Comparison of ENCODE assay signal across 8 mouse cellular contexts in the genomic region with DNA sequence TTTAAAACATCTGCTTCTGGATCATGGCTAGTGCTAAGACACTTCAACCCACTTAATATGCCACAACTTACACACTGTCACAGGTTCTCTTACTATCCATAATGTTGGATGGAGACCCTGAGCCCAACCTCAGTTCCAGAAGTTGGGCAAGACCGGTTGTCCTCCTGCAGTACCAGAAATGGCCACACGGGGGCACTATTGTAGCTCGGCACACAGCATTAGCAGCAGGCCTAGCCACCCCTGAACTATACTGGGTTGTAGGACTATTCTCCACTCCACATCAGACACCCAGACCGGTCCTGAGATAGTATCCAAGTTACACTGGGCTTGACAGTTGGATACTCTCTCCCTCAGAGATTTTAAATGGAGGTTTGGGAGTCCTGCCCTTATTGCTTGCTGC. TPM values are rescaled to one million over a fixed set of nuclear protein-coding genes. Genes with fewer than 3 reads are reported as not detected.
DNase-seq lines count a peak whose midpoint lies in the region; ATAC-seq lines count a peak whose summit lies in the region.

No protein-coding gene starts in this region.

- H3K4me1 ChIP-seq in forebrain, embryonic 10.5 days = peaks cover 32% of the 10 kb centered on the region
- peaks cover 9% of the 10 kb centered on the region; the same call in 1 of the 2 replicates for H3K4me1 ChIP-seq in heart, embryonic 16.5 days (ENCODE audit: control insufficient read depth, insufficient read depth, low read length)
- H3K4me1 ChIP-seq in liver, embryonic 12.5 days = 0 out of 2 replicates have a peak, but pooled peaks cover 5% of the 10 kb centered on the region
- peaks cover 11% of the 10 kb centered on the region for H3K4me1 ChIP-seq in neural tube, embryonic 11.5 days (ENCODE audit: control insufficient read depth, insufficient read depth, low read length)
- peaks cover 18% of the 10 kb centered on the region for H3K4me1 ChIP-seq in stomach, embryonic 15.5 days

- ATAC-seq in CD4-positive, CD25-positive, alpha-beta regulatory T cell, adult 4 months = peak; percentile 53
- ATAC-seq in heart, embryonic 16.5 days (replicated peaks; ENCODE audit: extremely low read depth, insufficient read depth, low FRiP score) = peak; percentile 37; the same call in 1 of the 2 replicates
- ATAC-seq in liver, embryonic 12.5 days = 0 out of 2 replicates have a peak, but pooled peaks have one; percentile 46
- peak; percentile 56; the same call in 1 of the 2 replicates for ATAC-seq in neural tube, embryonic 11.5 days (ENCODE audit: insufficient read depth, low FRiP score, low TSS enrichment)
- peak; percentile 48 for ATAC-seq in stomach, embryonic 15.5 days (ENCODE audit: insufficient read depth, low FRiP score, low read depth)

- no peak overlapping the region for H3K27ac ChIP-seq in forebrain, embryonic 10.5 days
- H3K27ac ChIP-seq in heart, embryonic 16.5 days (ENCODE audit: low read length) = no peak overlapping the region
- no peak overlapping the region for H3K27ac ChIP-seq in liver, embryonic 12.5 days
- H3K27ac ChIP-seq in neural tube, embryonic 11.5 days (ENCODE audit: low read depth, low read length) = no peak overlapping the region
- H3K27ac ChIP-seq in stomach, embryonic 15.5 days = 0 out of 2 replicates have a peak overlapping the region, but pooled peaks have one; percentile 26

- H3K4me3 ChIP-seq in forebrain, embryonic 10.5 days = no peak overlapping the region
- H3K4me3 ChIP-seq in heart, embryonic 16.5 days (ENCODE audit: low read length) = no peak overlapping the region
- no peak overlapping the region for H3K4me3 ChIP-seq in liver, embryonic 12.5 days
- no peak overlapping the region for H3K4me3 ChIP-seq in neural tube, embryonic 11.5 days (ENCODE audit: low read depth, low read length)
- no peak overlapping the region for H3K4me3 ChIP-seq in stomach, embryonic 15.5 days (replicated peaks)

- no peak overlapping the region for H3K4me2 ChIP-seq in heart, embryonic 16.5 days (ENCODE audit: low read depth, low read length)
- H3K4me2 ChIP-seq in liver, embryonic 12.5 days = no peak overlapping the region
- H3K4me2 ChIP-seq in neural tube, embryonic 11.5 days (ENCODE audit: low read depth) = no peak overlapping the region
- no peak overlapping the region for H3K4me2 ChIP-seq in stomach, embryonic 15.5 days

- no peaks in the 10 kb centered on the region for H3K36me3 ChIP-seq in forebrain, embryonic 10.5 days (replicated peaks)
- no peaks in the 10 kb centered on the region for H3K36me3 ChIP-seq in heart, embryonic 16.5 days (ENCODE audit: control insufficient read depth, insufficient read depth)
- no peaks in the 10 kb centered on the region for H3K36me3 ChIP-seq in liver, embryonic 12.5 days
- no peaks in the 10 kb centered on the region for H3K36me3 ChIP-seq in neural tube, embryonic 11.5 days (ENCODE audit: control insufficient read depth, insufficient read depth, low read length)
- H3K36me3 ChIP-seq in stomach, embryonic 15.5 days = no peaks in the 10 kb centered on the region

- peaks cover 50% of the 10 kb centered on the region for H3K27me3 ChIP-seq in forebrain, embryonic 10.5 days (ENCODE audit: poor library complexity, severe bottlenecking)
- peaks cover 34% of the 10 kb centered on the region for H3K27me3 ChIP-seq in heart, embryonic 16.5 days (ENCODE audit: control insufficient read depth, insufficient read depth, low read length)
- peaks cover 48% of the 10 kb centered on the region for H3K27me3 ChIP-seq in liver, embryonic 12.5 days (replicated peaks)
- no peaks in the 10 kb centered on the region for H3K27me3 ChIP-seq in neural tube, embryonic 11.5 days (ENCODE audit: control insufficient read depth, insufficient read depth, low read length)
- H3K27me3 ChIP-seq in stomach, embryonic 15.5 days (replicated peaks) = no peaks in the 10 kb centered on the region

- DNase-seq in c-Kit-negative CD71-positive TER-119-positive erythroid progenitor cells, embryonic 14.5 days (ENCODE audit: low read depth, low spot score) = peak; percentile 49
- DNase-seq in forebrain, embryonic 10.5 days (ENCODE audit: extremely low spot score, low spot score) = peak; percentile 93
- DNase-seq in kidney, postnatal 14 days = peak; percentile 81
- peak; percentile 91 for DNase-seq in neural tube, embryonic 11.5 days (ENCODE audit: low spot score)

- no peak overlapping the region for H3K9ac ChIP-seq in heart, embryonic 16.5 days (ENCODE audit: low read length)
- no peak overlapping the region for H3K9ac ChIP-seq in liver, embryonic 12.5 days
- no peak overlapping the region for H3K9ac ChIP-seq in neural tube, embryonic 11.5 days (ENCODE audit: low read length)
- H3K9ac ChIP-seq in stomach, embryonic 15.5 days = no peak overlapping the region

- WGBS in forebrain, embryonic 10.5 days = 2% methylated on average over 4 of the region's 4 CpGs
- WGBS in heart, embryonic 16.5 days = 2% methylated on average over 4 of the region's 4 CpGs
- 4% methylated on average over 4 of the region's 4 CpGs for WGBS in liver, embryonic 12.5 days (ENCODE audit: insufficient replicate concordance)
- 2% methylated on average over 4 of the region's 4 CpGs for WGBS in neural tube, embryonic 11.5 days
- WGBS in stomach, embryonic 15.5 days = under 1% methylated on average over 4 of the region's 4 CpGs

- H3K9me3 ChIP-seq in forebrain, embryonic 10.5 days = no peaks in the 10 kb centered on the region
- H3K9me3 ChIP-seq in heart, embryonic 16.5 days (replicated peaks; ENCODE audit: control insufficient read depth, low read length) = no peaks in the 10 kb centered on the region
- no peaks in the 10 kb centered on the region for H3K9me3 ChIP-seq in liver, embryonic 12.5 days (replicated peaks)
- no peaks in the 10 kb centered on the region for H3K9me3 ChIP-seq in neural tube, embryonic 11.5 days (ENCODE audit: control insufficient read depth, low read length)
- no peaks in the 10 kb centered on the region for H3K9me3 ChIP-seq in stomach, embryonic 15.5 days

RNA-seq across cellular contexts. Expression of a gene that starts 5.9 kb away (rescaled TPM):
- polyA plus RNA-seq in CD4-positive, CD25-positive, alpha-beta regulatory T cell, adult 4 months (2017; shearing (Covaris generic)) = not detected
- polyA plus RNA-seq in forebrain, embryonic 10.5 days (2016; fragmentation: Nextera tagmentation; extraction: Ambion mirVana) = 0.05 and 0.12 TPM in 2 replicates
- polyA plus RNA-seq in heart, embryonic 16.5 days (2015; fragmentation: Nextera tagmentation; extraction: Ambion mirVana) = 0.38 and 0.95 TPM in 2 replicates
- polyA plus RNA-seq in liver, embryonic 12.5 days (2016; fragmentation: Nextera tagmentation; extraction: Ambion mirVana) = 0.02 and 0.04 TPM in 2 replicates
- 0.12 and 0.15 TPM in 2 replicates for polyA plus RNA-seq in neural tube, embryonic 11.5 days (2014; fragmentation: Nextera tagmentation; extraction: Ambion mirVana)
- 0.15 and 0.21 TPM in 2 replicates for polyA plus RNA-seq in stomach, embryonic 15.5 days (2015; fragmentation: Nextera tagmentation; extraction: Ambion mirVana)

RNA-seq across cellular contexts. Expression of a gene that starts 13.7 kb away (rescaled TPM):
- not detected for polyA plus RNA-seq in CD4-positive, CD25-positive, alpha-beta regulatory T cell, adult 4 months (2017; shearing (Covaris generic))
- polyA plus RNA-seq in forebrain, embryonic 10.5 days (2016; fragmentation: Nextera tagmentation; extraction: Ambion mirVana) = 0.92 and 1.0 TPM in 2 replicates
- 0.75 and 2.1 TPM in 2 replicates for polyA plus RNA-seq in heart, embryonic 16.5 days (2015; fragmentation: Nextera tagmentation; extraction: Ambion mirVana)
- polyA plus RNA-seq in liver, embryonic 12.5 days (2016; fragmentation: Nextera tagmentation; extraction: Ambion mirVana) = not detected in 2 replicates
- polyA plus RNA-seq in neural tube, embryonic 11.5 days (2014; fragmentation: Nextera tagmentation; extraction: Ambion mirVana) = 0.57 TPM in 1 of 2 replicates, not detected in the other
- polyA plus RNA-seq in stomach, embryonic 15.5 days (2015; fragmentation: Nextera tagmentation; extraction: Ambion mirVana) = 4.6 and 8.2 TPM in 2 replicates

RNA-seq across cellular contexts. Expression of a gene that starts 39.4 kb away (rescaled TPM):
- not detected for polyA plus RNA-seq in CD4-positive, CD25-positive, alpha-beta regulatory T cell, adult 4 months (2017; shearing (Covaris generic))
- not detected in 2 replicates for polyA plus RNA-seq in forebrain, embryonic 10.5 days (2016; fragmentation: Nextera tagmentation; extraction: Ambion mirVana)
- not detected in 2 replicates for polyA plus RNA-seq in heart, embryonic 16.5 days (2015; fragmentation: Nextera tagmentation; extraction: Ambion mirVana)
- 1.7 and 2.2 TPM in 2 replicates for polyA plus RNA-seq in liver, embryonic 12.5 days (2016; fragmentation: Nextera tagmentation; extraction: Ambion mirVana)
- polyA plus RNA-seq in neural tube, embryonic 11.5 days (2014; fragmentation: Nextera tagmentation; extraction: Ambion mirVana) = not detected in 2 replicates
- 0.44 and 0.54 TPM in 2 replicates for polyA plus RNA-seq in stomach, embryonic 15.5 days (2015; fragmentation: Nextera tagmentation; extraction: Ambion mirVana)
